Mouse (Mus musculus): ENCODE measurements at regions not wholly inside any gene's neighbourhood (a gene's known extent, or its start where the extent isn't known, plus 50 kb on each side); places are given as distances from the start of the nearest gene placed in this dataset.

DNA sequence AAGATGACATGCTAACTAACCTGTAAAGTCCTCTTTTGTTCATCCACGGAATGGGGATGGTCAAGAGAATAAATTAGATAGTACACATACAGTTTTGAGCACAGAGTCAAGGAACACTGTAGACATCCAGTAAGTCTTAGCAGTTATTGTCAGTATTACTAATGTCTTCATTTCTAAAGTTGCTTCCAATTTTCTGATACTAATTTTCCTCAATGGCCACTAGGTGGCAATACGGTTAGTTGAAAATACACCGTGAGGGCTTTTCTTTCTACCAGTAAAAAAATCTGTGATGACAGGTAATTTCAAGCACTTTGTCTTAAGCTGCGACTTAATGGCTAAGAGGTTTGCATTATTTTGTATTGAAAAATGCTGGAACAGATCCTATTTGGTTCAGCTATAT, 203.1 kb downstream of the Kif20b start:
- TF ChIP-seq CTCF (IDR thresholded peaks at IDR 0.05; ENCODE audit: extremely low read depth, insufficient read length, insufficient replicate concordance, low read depth, low read length) (no peak), POLR2A (IDR thresholded peaks at IDR 0.05; ENCODE audit: low read depth, low read length) (no peak)
